Mouse (Mus musculus) limb, embryonic 14.5 days (tissue): ENCODE data around the gene Emilin2. TPM values are rescaled to one million over a fixed set of nuclear protein-coding genes. Genes with fewer than 3 reads are reported as not detected.

ENCODE experiments used
- ATAC-seq: fragments of 200-750 bp; cut with Nextera tagmentation; 2 replicates; pipeline ENCODE4 v1.8.0; 2017; ENCODE audit warnings: low read depth, moderate number of reproducible peaks, moderate TSS enrichment; ENCODE audit not compliant: low FRiP score
- DNase-seq: peaks from one replicate; pipeline ENCODE4 v3.0.0-alpha.2; 2015; ENCODE audit warnings: low spot score
- H3K27ac ChIP-seq: fragments of 300-500 bp; sonication (generic); replicated peaks from 2 replicates; pipeline ENCODE4 v1.5.1; 2014; ENCODE audit warnings: low read depth, mild to moderate bottlenecking, low read length, moderate library complexity, mixed read lengths
- H3K27me3 ChIP-seq: fragments of 300-500 bp; sonication (generic); 2 replicates; pipeline ENCODE4 v1.6.1; 2014; ENCODE audit warnings: low read length, mixed read lengths; ENCODE audit not compliant: control insufficient read depth, insufficient read depth
- H3K36me3 ChIP-seq: fragments of 300-500 bp; sonication (generic); 2 replicates; pipeline ENCODE4 v1.6.1; 2014; ENCODE audit warnings: mild to moderate bottlenecking, low read length, moderate library complexity, mixed read lengths; ENCODE audit not compliant: control insufficient read depth, insufficient read depth
- H3K4me1 ChIP-seq: fragments of 300-500 bp; sonication (generic); 2 replicates; pipeline ENCODE4 v1.6.1; 2014; ENCODE audit warnings: antibody characterized with exemption, low read length, mixed read lengths; ENCODE audit not compliant: control insufficient read depth, insufficient read depth
- H3K4me2 ChIP-seq: fragments of 300-500 bp; sonication (generic); replicated peaks from 2 replicates; pipeline ENCODE4 v1.6.1; 2014; ENCODE audit warnings: low read depth, mild to moderate bottlenecking, low read length, moderate library complexity; ENCODE audit not compliant: severe bottlenecking
- H3K4me3 ChIP-seq: fragments of 300-500 bp; sonication (generic); replicated peaks from 2 replicates; pipeline ENCODE4 v1.5.1; 2014; ENCODE audit warnings: low read length
- H3K9ac ChIP-seq: fragments of 300-500 bp; sonication (generic); 2 replicates; pipeline ENCODE4 v1.6.1; 2014; ENCODE audit warnings: mild to moderate bottlenecking, low read depth, low read length, moderate library complexity; ENCODE audit not compliant: severe bottlenecking
- H3K9me3 ChIP-seq: fragments of 300-500 bp; sonication (generic); 2 replicates; pipeline ENCODE4 v1.6.1; 2016; ENCODE audit warnings: low read length; ENCODE audit not compliant: control insufficient read depth
- POLR2A ChIP-seq: fragments of 200-500 bp; IDR thresholded peaks from 2 replicates; pipeline ENCODE4 v1.8.0; 2012; ENCODE audit warnings: inconsistent platforms, mild to moderate bottlenecking, moderate library complexity, borderline replicate concordance; ENCODE audit not compliant: insufficient read depth, insufficient read length; ENCODE audit errors: extremely low read depth
- WGBS: fragments of 180-500 bp; shearing (Covaris S2); extraction: QIAGEN DNeasy Blood & Tissue Kit; methylation state at CpG from one replicate; pipeline ENCODE4 v1.1.7; 2014; 5-methylcytosine and 5-hydroxymethylcytosine counted together
- polyA plus RNA-seq, 2 experiments: library from polyadenylated mRNA; depleted of rRNA in 1 of 2; stranded (reverse) in 1 of 2; unstranded in 1 of 2; fragments of >200 nt; fragmentation: Nextera tagmentation in 1 of 2; extraction: Ambion mirVana in 1 of 2; gene quantifications; 2 replicates each; pipeline versions ENCODE4 v1.2.1 to v1.2.3; 2012 to 2014

Emilin2 gene
- polyA plus RNA-seq, 2 experiments: 22.7 to 30.0 TPM

- H3K4me1 ChIP-seq: no peaks in the 10 kb centered on the region
- H3K9me3 ChIP-seq: no peaks in the 10 kb centered on the region
- no peak for TF ChIP-seq POLR2A
- no peak overlapping the region for H3K4me3 ChIP-seq
- no peak overlapping the region for H3K27ac ChIP-seq
- no peak for ATAC-seq
- peaks cover 49% of the 10 kb centered on the region for H3K36me3 ChIP-seq
- DNase-seq: no peak
- no peaks in the 10 kb centered on the region for H3K27me3 ChIP-seq
- H3K9ac ChIP-seq: no peak overlapping the region
- H3K4me2 ChIP-seq: no peak overlapping the region
- WGBS: 81% methylated on average over 3 of the region's 3 CpGs
Observed at GRCm38 (mm10) chr17:71221383-71221782, 90.4 kb downstream of the Emilin2 start.

- H3K4me1 ChIP-seq: peaks cover 10% of the 10 kb centered on the region
- no peak overlapping the region for H3K27ac ChIP-seq
- WGBS: 81% methylated on average over 5 of the region's 5 CpGs
- peaks cover 34% of the 10 kb centered on the region for H3K36me3 ChIP-seq
- ATAC-seq: no peak
- no peaks in the 10 kb centered on the region for H3K9me3 ChIP-seq
- no peak overlapping the region for H3K9ac ChIP-seq
- no peak for DNase-seq
- H3K4me3 ChIP-seq: no peak overlapping the region
- H3K27me3 ChIP-seq: no peaks in the 10 kb centered on the region
- no peak overlapping the region for H3K4me2 ChIP-seq
- TF ChIP-seq POLR2A: no peak
Observed at GRCm38 (mm10) chr17:71217111-71217685, 94.6 kb downstream of the Emilin2 start.

- no peak for ATAC-seq
- no peak overlapping the region for H3K4me2 ChIP-seq
Observed at GRCm38 (mm10) chr17:71216263-71216662, 95.5 kb downstream of the Emilin2 start.

GRCm38 (mm10) chr17:71215241-71215839, 96.4 kb downstream of the Emilin2 start:
- H3K27ac ChIP-seq: no peak overlapping the region
- no peak overlapping the region for H3K4me2 ChIP-seq
- no peak for DNase-seq
- TF ChIP-seq POLR2A: no peak
- no peak overlapping the region for H3K9ac ChIP-seq
- H3K4me1 ChIP-seq: peaks cover 20% of the 10 kb centered on the region
- H3K27me3 ChIP-seq: no peaks in the 10 kb centered on the region
- peaks cover 24% of the 10 kb centered on the region for H3K36me3 ChIP-seq
- ATAC-seq: no peak
- 57% methylated on average over 2 of the region's 2 CpGs for WGBS
- H3K4me3 ChIP-seq: no peak overlapping the region
- H3K9me3 ChIP-seq: no peaks in the 10 kb centered on the region

More at GRCm38 (mm10) chr17:71216263-71216662, 95.5 kb downstream of the Emilin2 start:
- H3K36me3 ChIP-seq: peaks cover 30% of the 10 kb centered on the region
- H3K27me3 ChIP-seq: no peaks in the 10 kb centered on the region
- no peak overlapping the region for H3K27ac ChIP-seq
- no peak overlapping the region for H3K4me3 ChIP-seq
- H3K9ac ChIP-seq: no peak overlapping the region
- no peak for DNase-seq
- TF ChIP-seq POLR2A: no peak
- peaks cover 16% of the 10 kb centered on the region for H3K4me1 ChIP-seq
- WGBS: 74% methylated on average over 2 of the region's 2 CpGs
- no peaks in the 10 kb centered on the region for H3K9me3 ChIP-seq

- Histone ChIP-seq H3K4me1 (peaks cover 20% of the 10 kb centered on the region), H3K9me3 (no peaks in the 10 kb centered on the region), H3K27ac (no peak overlapping the region), H3K36me3 (peaks cover 24% of the 10 kb centered on the region), H3K27me3 (no peaks in the 10 kb centered on the region), H3K4me3 (no peak overlapping the region), H3K9ac (no peak overlapping the region), H3K4me2 (no peak overlapping the region)
- DNase-seq: no peak
- ATAC-seq: no peak
- TF ChIP-seq POLR2A: no peak
- 82% methylated on average over 17 of the region's 17 CpGs for WGBS
Observed at GRCm38 (mm10) chr17:71214514-71215240, 97.1 kb downstream of the Emilin2 start.
